Mouse (Mus musculus): ENCODE data around the gene Ubash3b. TPM values are rescaled to one million over a fixed set of nuclear protein-coding genes. Genes with fewer than 3 reads are reported as not detected.

Gene Ubash3b
- under 1 TPM in 3 of 4 experiments, not detected in 1; 0.17 to 0.34 (median 0.27) TPM for total RNA-seq (2022)

DNA sequence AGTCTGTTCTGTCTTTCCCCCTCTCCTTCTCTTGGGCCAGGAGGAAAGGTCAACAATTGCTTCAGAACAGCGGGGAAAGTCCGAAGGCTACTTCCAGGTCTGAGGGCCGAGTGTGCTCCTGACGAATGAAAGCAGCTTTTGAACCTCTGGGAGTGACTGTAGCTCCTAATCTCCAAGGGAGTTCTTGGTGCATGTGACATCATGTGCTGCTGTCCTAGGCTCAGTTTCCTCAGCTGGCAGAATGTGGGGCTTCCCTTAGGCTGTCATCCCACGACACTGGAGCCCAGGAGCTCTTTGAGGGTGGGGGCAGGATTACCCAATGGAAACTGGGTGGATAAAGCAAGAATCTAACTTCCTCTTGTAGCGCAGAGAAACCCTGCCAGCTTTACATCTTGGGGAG lies at the start of gene Ubash3b:
Gene Ubash3b, minus strand, starts transcription at position 285 of the 400 bp plus-strand sequence.
- DNase-seq (ENCODE audit: low spot score in 2 of 2): no peak

GRCm38 (mm10) chr9:41207130-41208104 lies 45.9 kb upstream of the Ubash3b start:
- peak; percentile 83 to 89 for DNase-seq (ENCODE audit: low spot score in 2 of 2)

DNA sequence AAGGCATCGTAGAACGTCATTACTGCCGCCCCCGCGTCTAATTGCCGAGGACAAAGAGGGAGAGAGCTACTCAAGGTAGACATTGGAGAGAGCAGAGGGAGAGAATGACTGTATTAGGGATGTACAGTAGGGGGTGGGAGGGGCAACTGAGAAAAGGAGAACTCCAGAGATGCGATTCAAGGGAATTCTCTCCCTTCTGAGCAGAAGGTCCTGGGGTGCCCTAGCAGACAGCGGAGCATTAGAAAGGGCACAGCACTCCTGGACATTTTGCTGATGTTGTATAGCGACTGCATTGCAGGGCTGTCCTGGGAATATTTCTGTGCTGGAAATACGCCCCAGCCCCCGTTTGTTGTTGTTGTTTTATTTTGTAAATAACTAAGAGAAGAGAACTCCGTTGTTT lies 45.2 kb upstream of the Ubash3b start:
- no peak for DNase-seq (ENCODE audit: low spot score in 2 of 2)

DNA sequence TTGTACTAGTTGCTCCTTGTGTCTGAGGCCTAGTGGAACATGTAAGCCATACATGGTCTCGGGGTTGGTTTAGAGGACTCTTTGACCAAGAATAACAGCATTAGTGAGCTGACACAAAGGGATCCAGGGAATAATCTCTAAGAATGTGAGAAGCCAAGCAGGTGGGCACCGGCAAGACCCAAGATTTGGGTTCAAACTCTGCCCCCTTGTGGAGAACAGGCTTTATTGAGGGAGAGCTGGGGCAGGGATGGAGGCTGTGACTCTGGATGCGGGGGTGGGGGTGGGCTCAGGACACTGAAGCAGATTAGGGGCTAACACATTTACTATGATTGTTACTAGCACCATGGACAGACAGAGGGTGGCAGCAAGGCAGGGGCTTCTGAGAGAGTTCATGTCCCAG lies 43.8 kb upstream of the Ubash3b start:
- DNase-seq (ENCODE audit: low spot score in 2 of 2): no peak

- no peak for DNase-seq (ENCODE audit: low spot score in 2 of 2)
These were observed 38.2 kb upstream of the Ubash3b start for GRCm38 (mm10) chr9:41199456-41200252.

GRCm38 (mm10) chr9:41198501-41199265 lies 37.2 kb upstream of the Ubash3b start:
- no peak for DNase-seq (ENCODE audit: low spot score in 2 of 2)

DNA sequence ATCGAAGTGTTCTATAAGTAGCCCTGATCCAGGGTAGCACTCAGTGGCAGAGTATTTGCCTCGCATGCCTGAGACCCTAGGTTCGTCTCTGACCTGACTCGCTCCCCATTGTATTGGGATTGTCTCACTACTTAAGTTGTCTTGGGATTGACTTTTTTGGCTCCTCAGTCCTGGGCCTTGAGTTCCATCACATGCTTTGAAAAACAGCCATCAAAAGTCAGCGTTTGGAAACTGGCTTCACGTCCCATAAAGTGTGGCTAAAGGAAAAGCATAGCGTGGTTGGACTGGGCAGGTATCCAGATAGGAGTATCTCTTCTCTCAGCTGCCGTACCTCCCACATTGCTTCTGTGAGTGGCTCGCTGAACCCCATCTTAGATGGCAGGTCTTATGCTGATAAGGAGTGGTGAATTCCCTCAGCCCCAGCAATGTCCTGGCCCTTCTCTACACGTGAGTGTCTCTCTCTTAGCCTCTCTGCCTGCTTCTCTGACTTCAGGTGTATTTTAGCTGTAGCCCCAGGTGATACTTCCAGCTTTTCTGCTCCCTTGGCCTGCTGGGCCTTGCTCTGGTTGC lies 34.3 kb upstream of the Ubash3b start:
- no peak for DNase-seq (ENCODE audit: low spot score in 2 of 2)

GRCm38 (mm10) chr9:41191651-41192210 lies 30.2 kb upstream of the Ubash3b start:
- DNase-seq (ENCODE audit: low spot score in 2 of 2): no peak

GRCm38 (mm10) chr9:41190745-41191482 lies 29.4 kb upstream of the Ubash3b start:
- peak; percentile 21 to 22 for DNase-seq (ENCODE audit: low spot score in 2 of 2)

DNA sequence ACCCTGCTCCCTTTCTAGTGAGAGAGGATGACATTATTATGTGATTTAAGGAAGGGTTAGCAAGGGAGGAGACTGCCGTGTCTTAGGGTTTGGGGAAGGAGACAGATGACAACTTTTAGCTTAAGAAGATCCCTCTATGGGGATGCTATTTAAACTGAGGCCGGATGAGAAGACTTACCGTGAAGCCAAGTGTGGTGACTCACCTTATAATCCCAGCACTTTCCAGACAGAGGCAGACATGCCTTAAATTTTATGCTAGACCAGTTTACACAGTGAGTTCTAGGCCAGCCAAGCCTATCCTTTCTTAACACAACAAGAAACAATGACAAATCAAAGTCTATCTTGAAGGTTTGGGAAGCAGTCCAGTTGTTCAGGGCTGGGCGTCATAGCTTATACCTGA lies 26.4 kb upstream of the Ubash3b start:
- no peak for DNase-seq (ENCODE audit: low spot score in 2 of 2)

- DNase-seq (ENCODE audit: low spot score in 2 of 2): no peak
These were observed 26.0 kb upstream of the Ubash3b start for GRCm38 (mm10) chr9:41187498-41187897.

- no peak for DNase-seq (ENCODE audit: low spot score in 2 of 2)
These were observed 23.8 kb upstream of the Ubash3b start for GRCm38 (mm10) chr9:41185331-41185730.

DNA sequence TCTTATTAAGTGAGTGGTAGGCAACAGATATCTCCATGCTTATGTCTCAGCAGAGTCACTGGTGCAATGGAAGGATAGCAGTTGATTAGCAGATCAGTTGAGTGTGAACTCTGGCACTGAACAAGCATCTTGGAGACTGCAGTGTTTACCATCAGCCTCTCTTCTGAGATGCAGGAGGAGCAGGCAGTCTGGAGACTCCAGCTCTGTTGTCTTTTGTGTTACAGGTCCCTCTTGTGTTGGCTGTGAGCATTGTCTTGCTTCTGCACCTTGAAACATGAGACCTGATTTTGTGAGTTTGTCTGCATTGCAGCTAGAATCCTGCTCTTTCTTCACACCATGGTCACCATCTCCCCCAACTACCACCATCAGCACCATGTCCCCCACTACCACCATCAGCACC lies 21.1 kb upstream of the Ubash3b start:
- no peak for DNase-seq (ENCODE audit: low spot score in 2 of 2)

DNA sequence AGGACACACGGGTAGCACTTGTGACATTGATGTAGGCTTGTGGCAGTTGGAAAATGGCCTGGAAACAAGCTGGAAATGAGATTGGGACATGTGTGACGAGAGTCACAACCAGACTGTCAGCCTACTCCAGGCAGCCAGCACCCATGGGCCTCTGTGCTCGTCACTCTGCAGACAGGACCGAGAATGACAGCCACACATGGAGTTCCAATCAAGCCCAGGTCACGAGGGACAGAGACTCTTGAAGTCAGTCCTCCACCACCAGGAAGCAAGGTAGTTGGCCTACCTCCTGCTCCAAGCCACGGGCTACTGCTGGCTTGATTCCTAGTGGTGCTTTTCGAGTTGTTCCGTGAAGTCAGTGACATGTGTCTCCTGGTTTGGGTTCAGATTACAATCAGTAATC lies 20.3 kb upstream of the Ubash3b start:
- no peak for DNase-seq (ENCODE audit: low spot score in 2 of 2)

GRCm38 (mm10) chr9:41181372-41181771 lies 19.9 kb upstream of the Ubash3b start:
- DNase-seq (ENCODE audit: low spot score in 2 of 2): no peak

- DNase-seq (ENCODE audit: low spot score in 2 of 2): no peak
These were observed 17.6 kb upstream of the Ubash3b start for GRCm38 (mm10) chr9:41179056-41179455.

DNA sequence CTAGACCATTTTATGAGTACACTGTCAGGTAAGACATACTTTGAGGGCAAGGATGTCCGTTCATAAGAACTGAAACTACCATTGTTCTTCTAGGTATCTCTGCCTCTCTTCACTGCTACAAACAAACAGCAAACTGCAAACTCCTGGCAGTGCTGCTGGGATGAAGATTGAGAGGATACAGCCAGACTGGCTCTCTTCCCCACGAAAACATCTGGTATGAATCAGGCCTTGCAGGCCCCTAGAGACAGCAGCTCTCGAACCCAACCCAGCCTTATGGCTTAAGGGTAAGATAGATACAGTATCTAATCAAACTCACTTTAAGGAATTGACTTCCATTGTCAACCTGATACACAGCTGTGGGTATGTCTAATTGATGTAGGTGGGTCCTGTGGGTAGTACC lies 11.7 kb upstream of the Ubash3b start:
- DNase-seq (ENCODE audit: low spot score in 2 of 2): peak in 1 of 2 experiments; percentile 15

GRCm38 (mm10) chr9:41172426-41172825 lies 10.9 kb upstream of the Ubash3b start:
- no peak for DNase-seq (ENCODE audit: low spot score in 2 of 2)

DNA sequence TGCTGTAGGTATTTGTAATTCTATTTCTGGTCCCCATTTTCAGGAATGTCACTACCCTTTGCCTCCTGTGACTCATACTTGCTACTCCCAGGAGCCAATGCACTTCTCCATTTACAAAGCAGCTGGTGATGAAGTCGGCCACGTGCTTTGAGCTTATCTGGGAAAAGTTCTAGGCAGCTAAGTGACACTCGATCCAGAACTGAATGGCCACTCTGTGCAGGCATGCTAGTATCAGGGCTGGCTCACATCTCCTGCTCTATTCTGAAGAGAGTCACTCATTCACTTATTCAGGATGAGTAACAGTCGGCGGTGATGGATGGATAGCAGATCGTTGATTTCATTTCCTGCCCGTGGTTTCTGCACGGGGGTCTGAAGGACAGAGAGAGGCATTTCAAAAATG lies 8.5 kb upstream of the Ubash3b start:
- DNase-seq (ENCODE audit: low spot score in 2 of 2): no peak

DNA sequence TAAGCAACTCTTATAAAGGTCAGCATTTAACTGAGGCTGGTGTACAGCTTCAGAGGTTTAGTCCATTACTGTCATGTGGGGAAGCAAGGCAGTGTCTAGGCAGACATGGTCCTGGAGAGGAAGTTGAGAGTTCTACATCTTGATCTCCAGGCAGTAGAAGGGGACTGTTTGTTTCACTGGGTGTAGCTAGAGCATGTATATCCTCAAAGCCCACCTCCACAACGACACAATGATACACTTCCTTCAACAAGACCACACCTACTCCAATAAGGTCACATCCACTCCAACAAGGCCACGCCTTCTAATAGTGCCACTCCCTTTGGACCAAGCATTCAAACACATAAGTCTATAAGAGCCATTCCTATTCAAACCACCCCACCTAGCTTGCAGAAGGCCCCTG lies 7.2 kb upstream of the Ubash3b start:
- DNase-seq (ENCODE audit: low spot score in 2 of 2): no peak
